Mouse (Mus musculus): ENCODE data around the gene Pex5.

Pex5 gene

GRCm38 (mm10) chr6:124358953-124359352, 55.9 kb downstream of the Pex5 start:
- DNase-seq (ENCODE audit: low spot score): no peak

GRCm38 (mm10) chr6:124353246-124353645, 61.6 kb downstream of the Pex5 start:
- DNase-seq (ENCODE audit: low spot score): no peak
